Mouse (Mus musculus) G1E-ER4 (cell line): ENCODE results near the gene Marco. TPM values are rescaled to one million over a fixed set of nuclear protein-coding genes. Genes with fewer than 3 reads are reported as not detected.

ENCODE experiments used
- GATA1 ChIP-seq: IDR thresholded peaks from one replicate; pipeline ENCODE4 v1.8.0; 2012; ENCODE audit warnings: low read length, inconsistent platforms
- polyA plus RNA-seq: library from polyadenylated mRNA; stranded (reverse); fragments of >175 nt; gene quantifications from 2 replicates; pipeline ENCODE4 v1.2.3, GENCODE M21; 2012

Marco gene
- polyA plus RNA-seq: not detected in 2 replicates

- TF ChIP-seq GATA1: no peak
Measured at GRCm38 (mm10) chr1:120504924-120505323, at the start of gene Marco. Marco (minus strand) TSS chr1:120505024.

DNA sequence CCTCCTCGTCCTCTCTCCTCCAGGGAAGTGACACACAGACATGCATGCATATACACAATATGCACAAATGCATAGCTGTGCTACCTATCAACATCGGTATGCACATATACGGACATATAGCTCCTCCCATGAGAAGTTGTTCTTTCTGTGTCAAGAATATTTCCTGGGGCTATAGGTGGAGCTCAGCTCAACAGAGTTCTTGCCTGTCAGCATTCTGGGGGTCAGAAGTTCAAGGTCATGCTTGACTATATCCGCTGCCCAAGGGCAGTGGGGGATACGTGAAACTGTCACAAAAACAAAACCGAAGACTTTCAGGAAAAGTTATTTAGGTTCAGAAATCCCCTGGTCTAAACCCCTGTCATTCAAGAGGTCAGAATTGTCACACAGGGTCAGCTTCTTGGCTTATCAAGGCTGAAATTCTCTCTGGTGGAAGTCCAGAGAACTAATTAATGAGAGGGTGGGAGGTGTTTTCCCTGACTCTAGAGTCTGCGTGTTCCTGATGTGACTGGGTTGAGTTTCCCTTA is 34.7 kb upstream of the Marco start:
- no peak for TF ChIP-seq GATA1

GRCm38 (mm10) chr1:120536998-120537397 is 32.2 kb upstream of the Marco start:
- no peak for TF ChIP-seq GATA1

GRCm38 (mm10) chr1:120535919-120536318 is 31.1 kb upstream of the Marco start:
- no peak for TF ChIP-seq GATA1

DNA sequence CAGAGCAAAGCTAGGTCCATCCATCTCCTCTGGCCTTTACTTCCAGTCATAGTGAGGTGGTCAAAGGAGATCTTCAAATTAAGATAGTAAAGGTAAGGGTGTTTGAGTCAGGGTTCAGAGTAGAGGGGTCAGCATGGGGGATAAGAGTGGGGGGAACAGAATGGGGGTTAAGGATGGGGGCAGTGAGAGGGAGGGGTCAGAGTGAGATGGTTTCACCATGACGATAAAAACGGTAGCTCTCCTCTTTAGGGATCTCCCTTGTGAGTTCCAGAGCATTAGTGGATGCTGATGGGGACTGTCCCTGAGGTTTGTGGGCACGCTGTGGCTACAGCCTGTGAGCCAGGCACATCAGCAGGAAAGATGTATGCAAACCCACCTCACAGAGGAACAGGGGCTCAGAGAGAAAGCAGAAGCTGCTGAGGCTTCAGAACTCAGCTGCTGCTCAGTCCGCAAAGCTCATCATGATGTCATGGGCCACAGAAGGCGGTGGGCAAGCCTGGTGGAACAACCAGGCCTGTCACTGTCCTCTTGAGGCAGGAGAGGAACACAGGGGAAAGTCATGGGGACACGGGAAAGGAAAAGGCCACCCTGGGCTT is 27.6 kb upstream of the Marco start:
- TF ChIP-seq GATA1: no peak

DNA sequence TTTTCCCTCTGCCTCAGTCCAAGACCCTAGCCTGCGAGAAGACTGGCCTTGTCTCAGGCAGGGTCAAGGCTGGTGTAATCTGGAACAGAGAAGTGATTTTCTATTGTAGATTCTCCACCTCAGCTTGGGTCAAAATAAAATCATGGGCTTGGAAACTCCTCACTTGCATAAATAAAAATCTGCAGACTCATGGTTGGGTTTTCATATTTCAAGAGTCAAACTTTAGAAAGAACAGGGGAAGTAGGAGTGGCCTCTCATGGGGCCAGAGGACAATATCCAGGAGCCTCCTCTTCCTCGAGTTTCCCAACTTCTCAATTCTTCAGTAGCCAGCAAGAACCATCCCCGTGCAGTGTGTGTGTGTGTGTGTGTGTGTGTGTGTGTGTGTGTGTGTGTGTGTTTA is 26.9 kb upstream of the Marco start:
- TF ChIP-seq GATA1: no peak

DNA sequence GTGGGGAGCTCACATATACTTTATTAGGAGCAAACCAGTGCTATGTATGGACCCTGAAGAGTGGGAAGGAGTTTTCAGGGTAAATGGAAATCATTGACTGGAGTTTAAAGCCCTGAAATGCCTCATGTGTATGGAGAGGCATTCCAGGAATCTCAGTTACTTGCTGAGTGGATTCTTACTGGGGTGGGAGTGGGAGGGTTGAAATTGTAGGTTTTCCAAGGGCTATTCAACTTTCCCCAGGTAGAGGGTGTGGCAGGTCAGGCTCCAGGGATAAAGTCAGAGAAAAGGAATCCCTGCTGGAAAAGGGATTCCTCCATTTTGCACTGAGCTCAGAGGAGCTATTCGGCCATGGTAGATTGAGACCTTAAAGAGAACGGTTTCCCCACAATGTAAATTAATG is 25.1 kb upstream of the Marco start:
- TF ChIP-seq GATA1: no peak

DNA sequence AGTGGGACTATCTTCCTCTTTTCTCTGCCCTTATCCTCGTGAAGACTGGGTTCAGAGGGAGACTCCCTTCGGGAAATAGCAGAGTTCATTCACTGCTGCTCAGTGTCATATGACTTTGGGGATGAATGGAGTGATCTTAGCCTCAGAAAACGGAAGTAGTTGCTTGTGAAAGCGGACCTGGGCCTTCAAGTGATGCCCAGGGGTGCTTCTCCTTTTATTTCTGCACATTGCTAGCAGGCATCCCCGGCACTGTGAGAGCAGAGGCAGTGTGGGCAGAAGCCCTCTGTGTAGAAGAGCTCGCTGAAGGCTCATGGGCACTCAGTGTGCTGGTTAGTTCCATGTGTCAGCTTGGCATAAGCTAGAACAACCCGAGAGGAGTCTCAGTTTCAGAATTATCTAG is 12.8 kb upstream of the Marco start:
- no peak for TF ChIP-seq GATA1

- no peak for TF ChIP-seq GATA1
Measured at GRCm38 (mm10) chr1:120510311-120510710, 5.5 kb upstream of the Marco start.

GRCm38 (mm10) chr1:120508976-120509375 is 4.2 kb upstream of the Marco start:
- TF ChIP-seq GATA1: no peak

DNA sequence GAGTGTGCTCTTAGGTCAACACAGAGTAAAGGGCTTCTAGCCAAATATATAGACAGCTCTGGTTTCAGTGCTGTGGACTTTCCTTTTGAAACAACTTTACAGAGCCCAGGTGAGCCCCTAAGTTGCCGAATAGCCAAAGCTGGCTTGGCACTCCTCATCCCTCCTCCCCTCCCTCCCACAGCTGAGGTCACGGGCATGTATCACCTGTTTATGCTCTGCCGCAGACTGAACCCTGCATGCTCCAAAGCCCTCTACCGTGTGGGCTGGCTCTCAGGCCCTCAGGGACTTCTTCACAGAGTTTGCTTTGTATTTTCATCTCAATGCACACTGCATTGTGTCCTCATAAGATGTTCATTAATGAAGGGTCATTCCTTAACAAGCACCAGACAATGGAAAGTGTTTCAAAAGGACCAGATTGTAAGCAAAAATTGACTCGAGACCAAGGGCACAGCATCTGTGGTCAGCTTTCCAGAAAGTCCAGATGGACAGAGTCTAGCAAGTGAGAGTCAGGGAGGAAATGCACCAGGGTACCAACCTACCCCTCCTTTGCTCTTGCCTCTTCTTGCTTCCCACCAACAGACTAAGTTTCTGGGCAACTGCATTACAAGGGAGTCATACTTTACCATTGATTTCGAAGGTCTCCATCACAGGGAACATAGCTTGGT is 646 bp downstream of the Marco start:
- no peak for TF ChIP-seq GATA1

GRCm38 (mm10) chr1:120501496-120501895 is 3.3 kb downstream of the Marco start:
- TF ChIP-seq GATA1: no peak

DNA sequence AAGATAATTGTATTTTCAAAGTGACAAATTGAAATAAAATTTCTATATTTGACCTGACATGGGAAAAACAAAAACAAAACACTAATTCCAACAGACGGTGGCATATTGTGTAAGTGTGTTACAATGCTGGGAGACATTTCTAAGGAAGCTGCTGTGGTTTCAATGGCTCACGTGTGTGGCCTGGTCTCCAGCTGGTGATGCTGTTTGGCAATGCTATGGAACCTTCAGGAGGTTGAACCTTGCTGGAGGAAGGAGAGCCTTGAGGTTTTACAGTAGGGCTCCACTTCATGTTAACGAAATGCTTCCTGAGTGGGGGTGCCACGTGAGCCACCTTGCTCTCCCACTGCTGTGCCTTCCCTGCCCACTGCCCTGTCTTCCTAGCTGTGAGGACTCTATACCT is 6.8 kb downstream of the Marco start:
- TF ChIP-seq GATA1: no peak

GRCm38 (mm10) chr1:120480937-120481336 is 23.9 kb downstream of the Marco start:
- TF ChIP-seq GATA1: no peak

DNA sequence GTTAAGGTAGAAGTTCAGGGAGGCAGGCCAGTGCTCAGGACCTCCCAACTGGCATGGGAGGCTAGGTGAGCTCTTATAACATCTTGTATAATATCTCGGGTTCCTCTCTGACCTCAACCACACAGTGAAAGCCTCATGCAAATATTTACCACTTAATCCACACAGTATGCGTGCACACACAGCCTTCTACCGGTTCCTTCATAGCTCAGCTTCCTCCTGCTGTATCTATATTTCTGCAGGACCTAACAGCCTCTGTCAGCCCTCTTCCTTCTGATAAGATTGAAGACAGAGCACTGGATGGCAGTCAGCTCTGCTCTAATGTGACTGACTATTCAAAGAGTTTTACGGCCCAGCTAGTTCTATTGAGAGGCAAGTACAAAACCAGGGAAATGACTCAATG is 30.0 kb downstream of the Marco start:
- TF ChIP-seq GATA1: no peak

DNA sequence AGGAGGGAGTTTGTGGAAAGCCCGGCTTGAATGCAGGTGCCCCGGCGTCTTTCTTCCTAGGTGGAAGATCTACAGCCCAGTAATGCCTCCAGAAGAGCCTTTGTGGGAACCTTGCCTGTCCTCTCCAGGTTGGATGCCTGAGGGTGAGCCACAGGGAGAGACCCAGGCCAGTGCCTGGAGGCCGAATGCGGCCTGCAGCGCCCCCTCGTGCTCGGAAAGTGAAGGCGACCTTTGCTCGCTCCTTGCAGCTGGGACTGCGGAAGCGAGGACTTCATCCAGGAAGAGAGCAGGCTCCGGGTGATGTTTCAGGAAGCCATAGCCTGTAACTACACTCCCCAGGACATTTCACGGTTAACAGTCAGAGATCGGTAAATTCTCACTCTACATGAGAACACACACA is 35.9 kb downstream of the Marco start:
- no peak for TF ChIP-seq GATA1

- TF ChIP-seq GATA1: no peak
Measured at GRCm38 (mm10) chr1:120467323-120467722, 37.5 kb downstream of the Marco start.
